Mouse (Mus musculus): ENCODE results near the gene Gm364. TPM values are rescaled to one million over a fixed set of nuclear protein-coding genes. Genes with fewer than 3 reads are reported as not detected.

Gm364 gene
- not detected in 2 replicates for polyA plus RNA-seq (2015; fragmentation: Nextera tagmentation; extraction: Ambion mirVana)

GRCm38 (mm10) chrX:57408769-57409168 lies at the start of gene Gm364:
TSS of gene Gm364 (plus strand) at chrX:57409154.
- H3K27me3 ChIP-seq = no peaks in the 10 kb centered on the region
- H3K27ac ChIP-seq (replicated peaks) = no peak within 1 kb of the TSS
- 91% methylated on average over 12 of the region's 12 CpGs for WGBS
- H3K9ac ChIP-seq = no peak within 1 kb of the TSS
- no peaks in the 10 kb centered on the region for H3K9me3 ChIP-seq
- no peak for ATAC-seq (ENCODE audit: low FRiP score, low read depth)
- H3K4me2 ChIP-seq = no peak within 1 kb of the TSS
- no peaks in the 10 kb centered on the region for H3K36me3 ChIP-seq
- H3K4me1 ChIP-seq (replicated peaks) = no peaks in the 10 kb centered on the region
- no peak within 1 kb of the TSS for H3K4me3 ChIP-seq

DNA sequence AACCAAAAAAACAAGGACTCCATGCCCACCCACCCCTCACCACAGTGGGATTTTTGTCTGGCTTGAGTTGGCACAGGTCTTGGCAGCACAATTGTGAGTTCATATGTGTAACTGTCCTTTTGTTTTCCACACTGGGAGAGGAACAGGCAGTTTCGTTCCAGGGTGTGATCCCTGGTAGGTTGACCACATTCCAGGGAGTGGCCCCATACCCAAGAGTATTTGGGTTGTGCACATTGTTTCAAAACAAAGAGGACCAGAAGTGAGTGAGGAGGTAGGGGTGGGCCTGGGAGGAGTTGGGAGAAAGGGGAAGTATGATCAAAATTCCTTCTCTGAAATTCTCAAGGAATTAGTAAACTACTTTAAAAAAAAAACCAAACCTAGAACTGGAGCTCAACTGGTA lies 49.6 kb upstream of the Gm364 start:
- Histone ChIP-seq H3K36me3 (no peaks in the 10 kb centered on the region), H3K4me1 (replicated peaks) (no peaks in the 10 kb centered on the region), H3K9ac (no peak overlapping the region), H3K4me2 (no peak overlapping the region), H3K9me3 (no peaks in the 10 kb centered on the region), H3K27ac (replicated peaks) (no peak overlapping the region), H3K4me3 (no peak overlapping the region), H3K27me3 (no peaks in the 10 kb centered on the region)
- 60% methylated on average over 1 of the region's 1 CpGs for WGBS
- ATAC-seq (ENCODE audit: low FRiP score, low read depth) = no peak

DNA sequence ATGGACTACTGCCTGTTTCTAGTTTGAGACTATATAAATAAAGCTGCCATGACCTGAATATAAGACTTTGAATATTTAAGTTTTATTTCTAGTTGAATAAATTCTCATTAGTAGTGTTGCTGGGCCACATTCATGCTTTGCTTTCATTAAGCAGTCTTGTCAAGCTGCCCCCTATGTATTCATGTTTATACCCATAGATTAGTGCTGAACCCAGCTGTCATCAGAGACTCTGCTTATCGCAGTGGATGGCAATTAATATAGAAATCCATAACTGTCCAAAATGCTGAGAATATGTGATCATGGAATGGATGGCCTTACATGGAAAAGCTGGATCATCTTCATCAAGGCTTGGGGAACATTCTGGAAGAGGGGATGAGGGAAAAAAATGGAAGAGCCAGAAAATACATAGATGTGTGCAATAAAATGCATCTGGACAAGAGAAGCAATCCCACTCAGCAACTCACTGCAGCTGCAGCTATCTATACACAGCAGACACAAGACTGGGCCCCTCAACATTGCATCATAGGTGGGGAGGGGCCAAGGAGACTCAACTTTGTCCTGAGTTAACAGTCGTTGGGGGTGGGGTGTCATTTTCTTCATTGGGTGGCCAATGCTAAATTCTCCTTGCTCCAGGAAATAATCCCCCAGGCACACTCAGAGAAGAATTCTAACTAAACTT lies 43.9 kb upstream of the Gm364 start:
- H3K4me1 ChIP-seq (replicated peaks) = no peaks in the 10 kb centered on the region
- H3K27ac ChIP-seq (replicated peaks) = no peak overlapping the region
- no peak overlapping the region for H3K9ac ChIP-seq
- 65% methylated on average over 2 of the region's 2 CpGs for WGBS
- H3K9me3 ChIP-seq = no peaks in the 10 kb centered on the region
- no peak overlapping the region for H3K4me2 ChIP-seq
- H3K27me3 ChIP-seq = no peaks in the 10 kb centered on the region
- no peak overlapping the region for H3K4me3 ChIP-seq
- H3K36me3 ChIP-seq = no peaks in the 10 kb centered on the region
- ATAC-seq (ENCODE audit: low FRiP score, low read depth) = no peak

DNA sequence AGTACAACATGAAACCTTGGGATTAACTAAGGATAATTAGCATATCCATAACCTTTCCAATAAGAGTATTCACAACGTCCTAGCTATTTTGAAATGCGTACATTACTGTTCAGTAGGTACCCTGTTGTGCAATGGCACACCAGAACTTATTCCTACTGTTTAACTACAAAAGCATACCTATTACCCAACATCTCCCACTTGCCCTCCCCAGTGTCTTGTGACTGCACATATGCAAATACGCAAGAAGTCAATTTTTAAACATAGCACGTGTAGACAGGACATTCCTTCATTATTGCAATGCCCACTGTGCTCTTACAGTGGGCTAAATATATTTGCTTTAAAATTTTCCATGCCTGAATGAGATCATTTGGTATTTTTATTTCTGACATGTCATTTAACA lies 36.0 kb upstream of the Gm364 start:
- ATAC-seq (ENCODE audit: low FRiP score, low read depth) = no peak
- H3K27me3 ChIP-seq = no peaks in the 10 kb centered on the region
- no peaks in the 10 kb centered on the region for H3K36me3 ChIP-seq
- H3K27ac ChIP-seq (replicated peaks) = no peak overlapping the region
- no peak overlapping the region for H3K9ac ChIP-seq
- H3K4me3 ChIP-seq = no peak overlapping the region
- WGBS = 81% methylated on average over 4 of the region's 4 CpGs
- no peaks in the 10 kb centered on the region for H3K4me1 ChIP-seq (replicated peaks)
- H3K9me3 ChIP-seq = no peaks in the 10 kb centered on the region
- no peak overlapping the region for H3K4me2 ChIP-seq

DNA sequence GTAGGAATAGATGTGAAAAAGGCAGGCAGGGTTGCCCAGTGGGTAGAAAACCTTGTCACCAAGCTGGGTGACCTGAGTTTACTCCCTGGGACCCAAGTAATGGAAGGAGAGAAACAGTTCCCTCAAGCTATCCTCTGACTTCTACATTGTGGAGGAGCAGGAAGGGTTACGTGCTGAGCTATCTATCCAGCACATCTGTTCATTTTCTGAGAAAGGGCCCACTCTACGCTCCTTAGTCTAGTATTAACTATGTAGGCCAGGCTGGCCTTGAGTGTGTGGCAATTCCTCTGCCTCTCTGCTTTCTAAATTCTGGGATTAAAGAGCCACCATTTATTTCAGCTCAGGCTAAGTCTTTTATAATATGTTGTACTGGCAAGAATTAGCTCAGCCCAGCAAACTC lies 35.4 kb upstream of the Gm364 start:
- no peak overlapping the region for H3K4me3 ChIP-seq
- no peak overlapping the region for H3K9ac ChIP-seq
- WGBS = 81% methylated on average over 2 of the region's 2 CpGs
- no peak for ATAC-seq (ENCODE audit: low FRiP score, low read depth)
- H3K4me1 ChIP-seq (replicated peaks) = no peaks in the 10 kb centered on the region
- no peaks in the 10 kb centered on the region for H3K27me3 ChIP-seq
- no peak overlapping the region for H3K4me2 ChIP-seq
- no peak overlapping the region for H3K27ac ChIP-seq (replicated peaks)
- no peaks in the 10 kb centered on the region for H3K9me3 ChIP-seq
- no peaks in the 10 kb centered on the region for H3K36me3 ChIP-seq

DNA sequence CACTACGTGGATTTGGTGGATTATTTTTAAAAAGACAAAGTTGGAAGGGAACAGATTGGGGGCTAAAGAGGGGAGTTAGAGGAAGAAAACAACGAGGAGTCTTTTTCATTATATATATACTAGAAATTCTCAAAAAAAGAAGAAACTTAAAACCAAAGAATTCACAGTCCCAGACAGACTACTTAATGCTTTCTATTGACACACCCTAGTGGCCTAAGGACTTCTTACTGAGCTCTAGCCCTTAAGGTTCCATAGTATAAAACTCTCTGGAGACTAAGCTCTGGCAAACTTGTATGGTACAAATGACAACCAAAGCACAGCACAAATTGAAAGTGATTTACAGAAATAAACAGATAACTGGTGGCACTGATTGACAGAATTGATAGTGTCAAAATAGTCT lies 34.9 kb upstream of the Gm364 start:
- H3K27ac ChIP-seq (replicated peaks) = no peak overlapping the region
- H3K9me3 ChIP-seq = no peaks in the 10 kb centered on the region
- no peak overlapping the region for H3K4me3 ChIP-seq
- no peak overlapping the region for H3K9ac ChIP-seq
- WGBS = 87% methylated on average over 2 of the region's 2 CpGs
- H3K36me3 ChIP-seq = no peaks in the 10 kb centered on the region
- H3K4me2 ChIP-seq = no peak overlapping the region
- H3K27me3 ChIP-seq = no peaks in the 10 kb centered on the region
- H3K4me1 ChIP-seq (replicated peaks) = no peaks in the 10 kb centered on the region
- ATAC-seq (ENCODE audit: low FRiP score, low read depth) = no peak

GRCm38 (mm10) chrX:57377096-57377495 lies 31.9 kb upstream of the Gm364 start:
- Histone ChIP-seq H3K9me3 (no peaks in the 10 kb centered on the region), H3K9ac (no peak overlapping the region), H3K4me1 (replicated peaks) (no peaks in the 10 kb centered on the region), H3K27me3 (no peaks in the 10 kb centered on the region), H3K4me2 (no peak overlapping the region), H3K36me3 (no peaks in the 10 kb centered on the region), H3K27ac (replicated peaks) (no peak overlapping the region), H3K4me3 (no peak overlapping the region)
- ATAC-seq (ENCODE audit: low FRiP score, low read depth) = no peak
- WGBS = 75% methylated on average over 3 of the region's 3 CpGs

GRCm38 (mm10) chrX:57378579-57378978 lies 30.4 kb upstream of the Gm364 start:
- H3K27ac ChIP-seq (replicated peaks) = no peak overlapping the region
- H3K4me2 ChIP-seq = no peak overlapping the region
- H3K27me3 ChIP-seq = no peaks in the 10 kb centered on the region
- 74% methylated on average over 3 of the region's 3 CpGs for WGBS
- peaks cover under 1% of the 10 kb centered on the region; the same call in 1 of the 2 replicates for H3K36me3 ChIP-seq
- no peaks in the 10 kb centered on the region for H3K4me1 ChIP-seq (replicated peaks)
- H3K4me3 ChIP-seq = no peak overlapping the region
- no peak overlapping the region for H3K9ac ChIP-seq
- no peaks in the 10 kb centered on the region for H3K9me3 ChIP-seq
- no peak for ATAC-seq (ENCODE audit: low FRiP score, low read depth)

GRCm38 (mm10) chrX:57380915-57381314 lies 28.0 kb upstream of the Gm364 start:
- ATAC-seq (ENCODE audit: low FRiP score, low read depth) = peak; percentile 42; the same call in 1 of the 2 replicates
- Histone ChIP-seq H3K9me3 (no peaks in the 10 kb centered on the region), H3K4me3 (no peak overlapping the region), H3K4me2 (no peak overlapping the region), H3K9ac (no peak overlapping the region), H3K27ac (replicated peaks) (no peak overlapping the region), H3K27me3 (no peaks in the 10 kb centered on the region), H3K36me3 (peaks cover 20% of the 10 kb centered on the region), H3K4me1 (replicated peaks) (no peaks in the 10 kb centered on the region)
- WGBS = 51% methylated on average over 5 of the region's 5 CpGs

DNA sequence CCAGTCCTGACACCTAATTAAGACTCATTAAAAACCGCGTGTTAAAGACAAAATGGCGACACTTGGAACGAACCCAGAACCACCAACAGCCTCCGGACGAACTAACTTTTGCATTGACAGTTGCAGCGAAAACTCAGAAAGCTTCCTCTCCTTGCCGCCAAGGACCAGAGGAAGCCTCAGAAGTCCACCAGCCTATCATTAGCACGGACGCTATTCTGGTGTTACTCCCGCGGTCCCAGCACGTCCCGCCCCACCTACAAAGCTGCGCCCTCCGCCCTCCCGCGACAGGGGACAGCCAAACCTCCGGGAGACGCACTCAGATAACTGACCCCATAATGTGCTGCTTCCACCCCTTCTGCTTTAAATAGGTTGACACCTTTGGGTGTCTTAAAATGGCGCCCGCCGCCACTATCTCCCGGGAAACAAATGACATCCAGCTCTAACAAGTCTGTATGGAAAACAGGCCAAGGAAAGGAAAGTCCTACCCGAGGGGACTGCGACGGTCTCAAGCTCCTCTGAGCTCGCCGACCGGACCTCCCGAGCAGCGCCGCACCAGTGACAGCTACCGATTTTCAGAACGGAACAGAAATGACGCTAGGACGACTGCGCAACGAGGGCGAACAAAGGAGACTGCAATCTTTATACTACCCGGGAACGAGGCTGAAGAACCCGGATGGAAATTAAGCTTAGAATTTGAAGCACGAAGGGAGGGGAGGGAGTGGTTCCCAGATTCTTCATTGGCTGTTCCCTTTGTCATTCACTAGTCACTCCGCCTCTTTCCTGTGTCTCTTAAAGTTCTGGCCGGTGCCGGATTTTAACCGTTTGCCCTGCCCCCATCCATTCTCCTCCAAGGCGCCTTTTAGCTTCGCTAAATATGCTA lies 16.3 kb upstream of the Gm364 start, which contains the start of gene Rbmx:
Rbmx (minus strand) TSS at position 670 of the 880 bp plus-strand sequence.
- Histone ChIP-seq H3K4me1 (replicated peaks) (peaks cover 5% of the 10 kb centered on the region; the same call in 1 of the 2 replicates), H3K9ac (peak within 1 kb of the TSS; percentile 76), H3K27me3 (no peaks in the 10 kb centered on the region), H3K4me2 (peak within 1 kb of the TSS; percentile 54), H3K36me3 (peaks cover 21% of the 10 kb centered on the region), H3K9me3 (no peaks in the 10 kb centered on the region), H3K4me3 (peak within 1 kb of the TSS; percentile 64), H3K27ac (replicated peaks) (peak within 1 kb of the TSS; percentile 96)
- WGBS = 17% methylated on average over 50 of the region's 50 CpGs
- ATAC-seq (ENCODE audit: low FRiP score, low read depth) = peak; percentile 95

- Histone ChIP-seq H3K9ac (no peak overlapping the region), H3K36me3 (peaks cover 15% of the 10 kb centered on the region; the same call in 1 of the 2 replicates), H3K4me3 (peak overlapping the region; percentile 64), H3K9me3 (no peaks in the 10 kb centered on the region), H3K27ac (replicated peaks) (peak overlapping the region; percentile 71), H3K27me3 (no peaks in the 10 kb centered on the region), H3K4me2 (peak overlapping the region; percentile 50), H3K4me1 (replicated peaks) (peaks cover 5% of the 10 kb centered on the region; the same call in 1 of the 2 replicates)
- WGBS = 20% methylated on average over 7 of the region's 7 CpGs
- peak; percentile 20; the same call in 1 of the 2 replicates for ATAC-seq (ENCODE audit: low FRiP score, low read depth)
Observed at GRCm38 (mm10) chrX:57393412-57393811, 15.5 kb upstream of the Gm364 start.

DNA sequence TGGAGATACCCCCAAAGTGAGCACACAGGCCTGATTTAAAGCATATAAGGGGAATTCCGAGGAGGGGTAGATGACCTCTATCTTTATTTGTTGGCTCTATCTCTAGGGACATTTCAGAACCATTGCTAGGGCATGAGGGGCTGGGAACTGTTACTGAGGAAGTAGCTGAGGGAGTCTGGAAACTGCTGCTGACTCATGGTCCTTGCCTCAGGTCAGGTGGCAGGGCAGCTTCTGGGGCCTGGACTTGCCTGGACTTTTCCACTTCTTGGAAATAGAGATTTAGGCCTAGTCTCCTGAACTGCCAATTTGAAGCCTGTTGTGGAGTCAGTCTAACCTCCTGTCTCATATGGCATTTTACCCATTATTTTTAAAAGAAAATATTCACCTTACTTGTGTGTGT lies 7.6 kb upstream of the Gm364 start:
- Histone ChIP-seq H3K27ac (replicated peaks) (no peak overlapping the region), H3K9ac (no peak overlapping the region), H3K9me3 (no peaks in the 10 kb centered on the region), H3K4me1 (replicated peaks) (no peaks in the 10 kb centered on the region), H3K36me3 (no peaks in the 10 kb centered on the region), H3K4me3 (no peak overlapping the region), H3K27me3 (no peaks in the 10 kb centered on the region), H3K4me2 (no peak overlapping the region)
- ATAC-seq (ENCODE audit: low FRiP score, low read depth) = no peak
- 87% methylated on average over 1 of the region's 1 CpGs for WGBS
